Mouse (Mus musculus) CD4-positive, CD25-positive, alpha-beta regulatory T cell, adult 4 months (primary cell): ENCODE measurements around the gene Auts2. TPM values are rescaled to one million over a fixed set of nuclear protein-coding genes. Genes with fewer than 3 reads are reported as not detected.

Experiments used
- ATAC-seq: one replicate; pipeline ENCODE4 v1.8.0; 2017
- polyA plus RNA-seq, 2 experiments: library from polyadenylated mRNA; unstranded; fragments of 100-300 nt; shearing (Covaris generic); gene quantifications; one replicate each; pipeline ENCODE4 v1.2.1; 2017

Auts2 gene
- polyA plus RNA-seq, 2 experiments from 2014 or later = 0.75 TPM; not detected in 1

GRCm38 (mm10) chr5:131593261-131593660 is 949.9 kb downstream of the Auts2 start:
- ATAC-seq = no peak

GRCm38 (mm10) chr5:131589948-131590467 is 953.1 kb downstream of the Auts2 start:
- ATAC-seq = no peak

- no peak for ATAC-seq
Measured at GRCm38 (mm10) chr5:131586332-131586700, 956.8 kb downstream of the Auts2 start.

- no peak for ATAC-seq
Measured at GRCm38 (mm10) chr5:131585684-131586331, 957.3 kb downstream of the Auts2 start.

- ATAC-seq = no peak
Measured at GRCm38 (mm10) chr5:131584260-131585135, 958.6 kb downstream of the Auts2 start.

GRCm38 (mm10) chr5:131581110-131582050 is 961.8 kb downstream of the Auts2 start:
- no peak for ATAC-seq

- ATAC-seq = no peak
Measured at GRCm38 (mm10) chr5:131578737-131579136, 964.4 kb downstream of the Auts2 start.

GRCm38 (mm10) chr5:131575733-131576265 is 967.3 kb downstream of the Auts2 start:
- ATAC-seq = no peak

GRCm38 (mm10) chr5:131575086-131575514 is 968.0 kb downstream of the Auts2 start:
- ATAC-seq = no peak

GRCm38 (mm10) chr5:131574469-131575085 is 968.6 kb downstream of the Auts2 start:
- no peak for ATAC-seq

- no peak for ATAC-seq
Measured at GRCm38 (mm10) chr5:131573296-131574177, 969.6 kb downstream of the Auts2 start.

- no peak for ATAC-seq
Measured at GRCm38 (mm10) chr5:131566032-131566431, 977.1 kb downstream of the Auts2 start.

GRCm38 (mm10) chr5:131563630-131564252 is 979.4 kb downstream of the Auts2 start:
- no peak for ATAC-seq

GRCm38 (mm10) chr5:131560773-131561560 is 982.2 kb downstream of the Auts2 start:
- ATAC-seq = no peak

GRCm38 (mm10) chr5:131558403-131559174 is 984.6 kb downstream of the Auts2 start:
- ATAC-seq = no peak

- ATAC-seq = no peak
Measured at GRCm38 (mm10) chr5:131557591-131558385, 985.4 kb downstream of the Auts2 start.

GRCm38 (mm10) chr5:131548932-131549563 is 994.1 kb downstream of the Auts2 start:
- ATAC-seq = no peak
